In the genomic region with DNA sequence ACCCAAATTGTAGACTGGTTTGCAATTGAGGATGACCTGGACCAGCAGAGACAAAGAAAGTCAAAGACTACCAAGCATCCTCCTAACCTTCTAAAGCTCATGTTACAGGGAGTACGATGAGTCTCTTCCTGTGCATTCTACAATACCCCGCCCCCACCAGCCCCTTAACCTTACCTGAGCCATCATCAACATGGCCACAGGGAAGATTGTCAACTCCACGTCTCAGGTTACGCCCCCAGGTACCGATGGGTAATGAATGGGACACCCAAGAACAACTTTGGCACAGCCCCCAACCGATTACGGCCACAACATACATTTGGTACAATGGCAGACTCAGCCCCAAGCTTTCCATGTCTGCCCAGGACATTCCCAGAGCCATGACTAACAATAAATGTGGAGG, we compare ENCODE assay signal across 32 mouse cellular contexts. TPM values are rescaled to one million over a fixed set of nuclear protein-coding genes. Genes with fewer than 3 reads are reported as not detected.
"Had no signal": no experiment of that assay in that cellular context is flagged by ENCODE, and none has a peak within 500 bp of the region (broad histone marks: within the 10 kb centered on the region; RNA-seq: fewer than 3 reads in every experiment).

No protein-coding gene starts in this region.

- H3K9ac ChIP-seq: embryonic facial prominence, embryonic 12.5 days; embryonic facial prominence, embryonic 13.5 days; embryonic facial prominence, embryonic 15.5 days; forebrain, embryonic 12.5 days; forebrain, embryonic 13.5 days; forebrain, embryonic 15.5 days; forebrain, postnatal 0 days had no signal

- H3K36me3 ChIP-seq: embryonic facial prominence, embryonic 10.5 days; embryonic facial prominence, embryonic 12.5 days; embryonic facial prominence, embryonic 13.5 days; embryonic facial prominence, embryonic 15.5 days; forebrain, embryonic 10.5 days; forebrain, embryonic 12.5 days; forebrain, embryonic 15.5 days; heart, embryonic 10.5 days had no signal

- H3K4me1 ChIP-seq: embryonic facial prominence, embryonic 10.5 days; embryonic facial prominence, embryonic 12.5 days; embryonic facial prominence, embryonic 13.5 days; embryonic facial prominence, embryonic 15.5 days; forebrain, embryonic 10.5 days; forebrain, embryonic 12.5 days; forebrain, embryonic 13.5 days; forebrain, embryonic 15.5 days; heart, embryonic 10.5 days had no signal

- H3K27ac ChIP-seq: embryonic facial prominence, embryonic 10.5 days; embryonic facial prominence, embryonic 12.5 days; embryonic facial prominence, embryonic 13.5 days; embryonic facial prominence, embryonic 15.5 days; forebrain, embryonic 10.5 days; forebrain, embryonic 12.5 days; forebrain, embryonic 13.5 days; forebrain, embryonic 15.5 days; gastrocnemius, adult 2 months; heart, adult 2 months; heart, embryonic 10.5 days had no signal

- DNase-seq: cerebellum, adult 9-10 months; cerebellum, adult 9-11 months; cerebellum, postnatal 10 days; cerebellum, postnatal 14 days; cerebellum, postnatal 25 days; cerebellum, postnatal 36 days; embryo, embryonic 11 days; forebrain, postnatal 0 days; gastrocnemius, adult 2 months; gastrocnemius, postnatal 10 days; gastrocnemius, postnatal 14 days; gastrocnemius, postnatal 25 days; gastrocnemius, postnatal 36 days; heart, adult 11 months; heart, adult 18-20 months; heart, adult 2 months had no signal

- H3K4me3 ChIP-seq: embryonic facial prominence, embryonic 10.5 days; embryonic facial prominence, embryonic 12.5 days; embryonic facial prominence, embryonic 13.5 days; embryonic facial prominence, embryonic 15.5 days; erythroblast, embryonic 14.5 days; forebrain, embryonic 10.5 days; forebrain, embryonic 12.5 days; forebrain, embryonic 13.5 days; forebrain, embryonic 15.5 days; gastrocnemius, adult 2 months; heart, adult 2 months; heart, embryonic 10.5 days had no signal

- H3K9me3 ChIP-seq: embryonic facial prominence, embryonic 10.5 days; embryonic facial prominence, embryonic 12.5 days; embryonic facial prominence, embryonic 13.5 days; embryonic facial prominence, embryonic 15.5 days; forebrain, embryonic 10.5 days; forebrain, embryonic 12.5 days; forebrain, embryonic 13.5 days; forebrain, embryonic 15.5 days; heart, embryonic 10.5 days had no signal

- H3K27me3 ChIP-seq: embryonic facial prominence, embryonic 12.5 days; embryonic facial prominence, embryonic 13.5 days; forebrain, embryonic 12.5 days; forebrain, embryonic 13.5 days; forebrain, embryonic 15.5 days had no signal

RNA-seq across cellular contexts. Expression of gene Acsbg2, which starts 33.7 kb away (rescaled TPM):
- polyA plus RNA-seq: cortical plate, adult 2 months; embryonic facial prominence, embryonic 10.5 days; embryonic facial prominence, embryonic 11.5 days; embryonic facial prominence, embryonic 12.5 days; embryonic facial prominence, embryonic 13.5 days; embryonic facial prominence, embryonic 14.5 days; erythroblast, embryonic 14.5 days; forebrain, embryonic 10.5 days; forebrain, embryonic 11.5 days; forebrain, embryonic 12.5 days; forebrain, embryonic 13.5 days; forebrain, embryonic 14.5 days; forebrain, embryonic 15.5 days; forebrain, embryonic 16.5 days; forebrain, postnatal 0 days; heart, embryonic 10.5 days had no signal

RNA-seq across cellular contexts. Expression of gene 1700061G19Rik, which starts 34.8 kb away (rescaled TPM):
- polyA plus RNA-seq: erythroblast, embryonic 14.5 days had no signal
